Mouse (Mus musculus): Measurements from ENCODE around the gene Dnm3. TPM values are rescaled to one million over a fixed set of nuclear protein-coding genes. Genes with fewer than 3 reads are reported as not detected.

The Dnm3 gene
- polyA plus RNA-seq, 1 experiment = 6.8 TPM

DNA sequence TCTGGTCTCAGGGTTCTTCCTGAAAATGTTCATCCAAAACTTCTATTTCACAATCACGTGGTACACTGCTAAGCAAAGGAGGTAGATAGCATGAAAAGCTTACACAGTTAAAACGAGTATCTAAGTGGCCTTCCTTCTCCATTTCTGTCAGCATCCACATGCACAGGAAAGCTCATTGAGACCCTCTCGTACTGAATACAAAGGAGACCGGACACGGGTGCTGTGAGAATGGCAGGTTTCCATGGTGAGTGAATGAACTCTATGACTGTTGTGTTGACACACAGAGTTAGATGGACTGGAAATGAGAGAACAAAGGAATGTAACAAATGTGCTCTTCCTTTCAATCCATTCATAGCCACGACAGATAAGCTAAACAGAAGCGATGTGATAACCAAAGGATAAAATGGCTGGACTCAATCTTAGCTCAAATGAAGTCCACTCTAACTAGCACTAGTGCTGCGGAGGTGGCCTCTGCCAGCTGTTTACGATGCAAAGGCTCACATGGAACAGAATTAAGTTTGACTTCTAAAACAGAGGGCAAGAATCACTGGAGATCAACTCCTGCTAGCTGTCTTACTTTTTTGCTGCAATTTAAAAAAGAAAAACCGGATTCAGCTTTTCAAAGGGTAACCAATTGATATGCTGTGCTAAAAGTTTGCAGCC, 268.2 kb downstream of the Dnm3 start:
- H3K4me3 ChIP-seq (replicated peaks; ENCODE audit: extremely low read depth, low read depth, low read length) = no peak overlapping the region
- WGBS = 48% methylated on average over 10 of the region's 10 CpGs
- H3K4me1 ChIP-seq (ENCODE audit: control insufficient read depth, insufficient read depth, low read length) = no peaks in the 10 kb centered on the region
- TF ChIP-seq CTCF (IDR thresholded peaks at IDR 0.05; ENCODE audit: insufficient read depth, low read length) = no peak
- DNase-seq = no peak

DNA sequence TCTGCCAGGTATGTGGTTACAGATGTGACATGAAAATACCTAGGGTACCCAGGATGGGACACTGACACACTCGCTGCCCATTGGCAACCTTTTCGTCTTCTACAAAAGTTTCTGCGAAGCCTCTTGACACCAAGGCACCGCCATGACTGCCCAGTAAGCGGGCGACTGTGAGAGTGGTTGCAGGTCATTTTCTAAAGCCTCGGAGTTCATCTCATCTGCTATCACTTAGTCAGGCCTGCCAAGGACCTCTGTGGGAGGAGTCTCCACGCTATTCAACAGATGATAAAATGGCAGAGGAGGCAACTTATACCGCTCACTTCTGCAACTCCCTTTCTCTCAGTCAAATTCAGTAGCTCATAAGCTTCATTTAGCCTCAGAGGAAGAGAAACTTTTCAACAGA, 268.8 kb downstream of the Dnm3 start:
- WGBS = 89% methylated on average over 9 of the region's 9 CpGs
- Histone ChIP-seq H3K4me3 (replicated peaks; ENCODE audit: extremely low read depth, low read depth, low read length) (no peak overlapping the region), H3K4me1 (ENCODE audit: control insufficient read depth, insufficient read depth, low read length) (no peaks in the 10 kb centered on the region)
- TF ChIP-seq POLR2A (IDR thresholded peaks at IDR 0.05; ENCODE audit: borderline replicate concordance, extremely low read depth, low read depth, low read length) (no peak), CTCF (IDR thresholded peaks at IDR 0.05; ENCODE audit: insufficient read depth, low read length) (no peak)
- DNase-seq = no peak

DNA sequence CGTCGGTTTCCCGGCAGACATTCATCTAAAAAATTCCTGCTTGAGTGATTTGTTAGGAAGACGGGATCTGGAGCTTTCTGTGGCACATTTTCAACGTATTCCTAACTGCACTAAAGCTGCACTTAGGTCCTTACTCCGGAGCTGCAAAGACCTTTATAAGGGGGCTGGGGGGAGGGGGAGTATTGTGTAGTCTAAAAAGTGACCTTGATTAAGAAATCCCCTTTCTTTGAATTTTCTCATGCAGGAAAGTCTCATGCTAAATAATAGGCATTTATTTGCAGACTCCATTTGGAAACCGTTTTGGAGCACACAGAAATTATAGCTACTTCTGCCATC, 270.2 kb downstream of the Dnm3 start:
- no peak for TF ChIP-seq POLR2A (IDR thresholded peaks at IDR 0.05; ENCODE audit: borderline replicate concordance, extremely low read depth, low read depth, low read length)
- TF ChIP-seq CTCF (IDR thresholded peaks at IDR 0.05; ENCODE audit: insufficient read depth, low read length) = no peak
- 35% methylated on average over 7 of the region's 7 CpGs for WGBS
- DNase-seq = no peak
- Histone ChIP-seq H3K4me1 (ENCODE audit: control insufficient read depth, insufficient read depth, low read length) (no peaks in the 10 kb centered on the region), H3K4me3 (replicated peaks; ENCODE audit: extremely low read depth, low read depth, low read length) (no peak overlapping the region)

DNA sequence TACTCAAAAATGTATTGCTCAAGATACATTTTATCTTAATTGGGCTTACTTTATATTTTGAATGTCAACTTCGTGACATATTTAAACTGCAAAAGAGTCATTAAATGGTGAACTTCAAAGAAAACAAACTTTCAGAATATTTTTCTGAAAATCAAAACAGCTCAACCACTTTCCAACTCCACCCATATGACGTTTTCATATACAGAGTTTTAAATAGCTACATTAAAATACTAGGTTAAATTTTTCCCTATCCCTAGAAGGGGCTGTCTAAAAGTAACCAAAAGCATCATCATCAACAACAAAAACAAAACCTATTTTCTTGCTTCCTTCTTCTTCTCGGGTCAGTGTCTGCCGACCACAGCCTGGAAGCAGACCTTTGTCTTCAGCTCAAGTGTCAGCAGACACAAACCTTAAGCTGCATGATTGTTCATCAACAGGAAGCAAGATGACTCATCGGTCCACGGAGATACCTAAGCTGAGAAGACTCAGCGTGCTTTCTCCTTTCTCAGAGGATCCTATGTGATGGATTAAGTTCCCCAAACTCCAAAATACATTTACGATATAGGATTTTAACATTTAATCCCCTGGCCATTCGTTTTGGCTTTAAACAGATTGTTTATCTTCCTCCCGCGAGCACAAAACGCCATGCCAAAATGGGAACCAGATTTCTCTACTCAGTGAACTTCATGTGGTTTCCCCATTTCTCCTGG, 270.7 kb downstream of the Dnm3 start:
- DNase-seq = no peak
- 22% methylated on average over 12 of the region's 12 CpGs for WGBS

DNA sequence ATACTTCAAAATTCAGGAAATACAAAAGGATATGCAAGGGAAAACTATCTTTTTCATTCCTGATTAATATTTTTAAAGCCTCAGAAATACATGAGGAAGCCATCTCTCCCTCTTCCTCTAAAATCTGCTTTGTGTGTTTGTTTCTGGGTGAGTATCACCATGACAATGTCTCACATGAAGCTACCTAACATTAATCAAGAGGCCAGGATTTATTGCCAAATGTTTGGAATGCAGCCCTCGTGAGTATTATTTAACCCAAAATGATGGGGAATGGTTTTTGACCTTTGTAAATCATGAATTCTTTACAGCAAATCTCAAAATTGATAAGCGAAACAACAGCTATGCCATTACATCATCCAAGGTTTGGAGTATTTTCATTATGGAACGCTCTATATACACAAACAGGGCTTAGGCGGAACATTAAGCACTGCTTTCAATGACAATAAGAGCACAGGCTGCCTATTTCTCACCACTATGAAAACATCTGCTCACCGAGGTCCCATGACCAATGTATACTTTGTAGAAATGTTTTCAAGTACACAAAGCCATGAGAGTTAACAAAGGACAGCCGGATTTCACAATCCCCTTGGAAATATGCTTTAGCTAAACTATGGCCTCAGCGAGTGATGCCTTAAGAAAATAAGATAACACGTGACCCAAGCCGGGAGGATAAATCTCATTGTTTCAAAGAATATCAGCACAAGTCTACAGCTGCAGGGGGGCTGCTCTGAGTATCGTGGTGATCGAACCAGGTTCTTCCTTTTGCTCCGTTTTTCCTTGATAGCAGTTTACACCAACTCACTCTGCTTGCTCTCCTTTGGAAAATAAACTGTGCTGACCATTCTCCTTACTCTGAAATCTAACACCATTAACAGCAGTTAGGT, 275.1 kb downstream of the Dnm3 start:
- DNase-seq = no peak
- TF ChIP-seq CTCF (IDR thresholded peaks at IDR 0.05; ENCODE audit: insufficient read depth, low read length) (no peak), POLR2A (IDR thresholded peaks at IDR 0.05; ENCODE audit: borderline replicate concordance, extremely low read depth, low read depth, low read length) (no peak)
- WGBS = 39% methylated on average over 12 of the region's 12 CpGs

More for the DNA sequence above, 270.7 kb downstream of the Dnm3 start:
- no peaks in the 10 kb centered on the region for H3K4me1 ChIP-seq (ENCODE audit: control insufficient read depth, insufficient read depth, low read length)
- TF ChIP-seq CTCF (IDR thresholded peaks at IDR 0.05; ENCODE audit: insufficient read depth, low read length) (no peak), POLR2A (IDR thresholded peaks at IDR 0.05; ENCODE audit: borderline replicate concordance, extremely low read depth, low read depth, low read length) (no peak)
- no peak overlapping the region for H3K4me3 ChIP-seq (replicated peaks; ENCODE audit: extremely low read depth, low read depth, low read length)

DNA sequence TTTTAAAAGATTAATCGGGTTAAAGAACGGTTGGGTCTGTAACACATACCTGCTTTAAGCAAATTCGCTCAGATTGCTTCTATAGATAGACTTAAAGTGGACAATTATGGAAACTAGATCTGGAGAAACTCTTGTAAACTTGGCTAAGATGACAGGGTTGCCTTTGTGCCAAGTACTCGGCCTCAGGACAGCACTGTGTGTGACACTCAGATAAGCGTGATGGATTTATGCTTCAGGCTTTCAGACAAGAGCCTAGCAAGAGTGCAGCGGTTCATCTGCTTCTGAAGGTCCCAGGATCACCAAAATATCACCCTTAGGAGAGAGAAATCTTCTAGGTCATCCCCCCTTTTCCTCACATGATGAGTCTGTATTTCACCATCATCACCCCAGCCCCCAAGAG, 277.4 kb downstream of the Dnm3 start:
- Histone ChIP-seq H3K4me3 (replicated peaks; ENCODE audit: extremely low read depth, low read depth, low read length) (no peak overlapping the region), H3K4me1 (ENCODE audit: control insufficient read depth, insufficient read depth, low read length) (no peaks in the 10 kb centered on the region)
- no peak for TF ChIP-seq POLR2A (IDR thresholded peaks at IDR 0.05; ENCODE audit: borderline replicate concordance, extremely low read depth, low read depth, low read length)
- TF ChIP-seq CTCF (IDR thresholded peaks at IDR 0.05; ENCODE audit: insufficient read depth, low read length) = no peak
- no peak for DNase-seq
- WGBS = 51% methylated on average over 6 of the region's 6 CpGs

More for the DNA sequence above, 275.1 kb downstream of the Dnm3 start:
- Histone ChIP-seq H3K4me1 (ENCODE audit: control insufficient read depth, insufficient read depth, low read length) (no peaks in the 10 kb centered on the region), H3K4me3 (replicated peaks; ENCODE audit: extremely low read depth, low read depth, low read length) (no peak overlapping the region)

DNA sequence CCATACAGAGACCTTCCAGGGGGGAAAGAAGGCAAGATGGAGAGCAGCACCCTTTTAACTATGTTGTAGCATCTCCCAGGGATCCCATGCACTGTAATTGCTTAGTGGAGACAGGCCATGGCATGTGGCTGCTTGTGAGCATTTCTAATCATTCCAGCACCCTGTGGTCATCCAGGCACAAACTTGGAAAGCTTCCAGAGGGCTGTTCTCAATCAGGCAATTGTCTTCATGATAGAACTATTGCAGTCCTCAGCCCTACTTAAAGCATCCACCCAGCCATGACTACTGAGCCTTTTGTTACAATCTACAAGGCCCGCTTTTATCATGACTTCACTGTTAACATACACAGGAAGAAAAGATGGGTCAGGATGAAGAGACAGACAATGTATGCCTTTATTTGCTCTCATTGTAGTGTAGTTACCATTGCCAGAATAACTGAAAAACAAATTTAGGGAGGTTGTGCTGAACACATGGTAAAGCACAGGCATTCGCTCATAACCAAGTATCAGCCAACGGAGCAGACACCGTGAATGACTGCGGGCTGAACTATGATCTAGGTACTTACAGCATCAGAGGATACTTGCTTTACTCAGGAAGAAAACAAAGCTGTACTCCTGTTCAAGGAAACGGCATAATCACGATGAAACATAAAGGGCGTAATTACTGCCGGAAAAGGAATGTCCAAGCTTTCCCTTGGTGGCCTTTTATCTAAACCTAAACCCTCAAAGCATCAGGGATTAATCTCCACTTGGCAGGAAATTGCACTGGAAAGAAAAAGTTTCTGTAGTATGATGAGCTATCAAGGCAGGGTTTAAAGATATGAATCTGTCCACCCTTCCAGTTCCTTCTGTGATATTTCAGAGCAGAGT, 280.8 kb downstream of the Dnm3 start:
- H3K4me3 ChIP-seq (replicated peaks; ENCODE audit: extremely low read depth, low read depth, low read length) = no peak overlapping the region
- TF ChIP-seq POLR2A (IDR thresholded peaks at IDR 0.05; ENCODE audit: borderline replicate concordance, extremely low read depth, low read depth, low read length) (no peak), CTCF (IDR thresholded peaks at IDR 0.05; ENCODE audit: insufficient read depth, low read length) (no peak)
- WGBS = 74% methylated on average over 9 of the region's 9 CpGs
- DNase-seq = no peak
- no peaks in the 10 kb centered on the region for H3K4me1 ChIP-seq (ENCODE audit: control insufficient read depth, insufficient read depth, low read length)

DNA sequence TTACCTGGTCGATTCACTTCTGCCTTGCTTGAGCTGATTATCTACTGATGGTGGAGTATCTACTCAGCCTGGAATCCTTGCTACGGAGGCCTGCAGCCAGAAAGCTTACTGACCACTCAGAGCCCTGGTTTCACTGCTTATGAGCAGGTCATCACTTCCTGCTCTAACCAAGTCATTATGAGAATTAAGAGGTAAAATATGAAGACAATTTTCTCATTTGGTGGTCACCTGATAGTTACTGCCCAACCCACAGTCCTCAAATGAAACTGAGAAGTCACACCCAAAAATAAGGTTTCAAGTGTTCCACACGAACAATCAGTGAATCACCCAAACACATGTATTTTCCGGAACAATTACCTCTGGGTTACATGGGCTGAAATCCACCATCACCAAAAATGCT, 289.1 kb downstream of the Dnm3 start:
- TF ChIP-seq POLR2A (IDR thresholded peaks at IDR 0.05; ENCODE audit: borderline replicate concordance, extremely low read depth, low read depth, low read length) (no peak), CTCF (IDR thresholded peaks at IDR 0.05; ENCODE audit: insufficient read depth, low read length) (no peak)
- WGBS = 81% methylated on average over 4 of the region's 4 CpGs
- Histone ChIP-seq H3K4me3 (replicated peaks; ENCODE audit: extremely low read depth, low read depth, low read length) (no peak overlapping the region), H3K4me1 (ENCODE audit: control insufficient read depth, insufficient read depth, low read length) (no peaks in the 10 kb centered on the region)
- no peak for DNase-seq

Data from lung, adult 2 months (tissue).